Mouse (Mus musculus): ENCODE data around the gene Olfr1308.

GRCm38 (mm10) chr2:111990181-111990580, 25.4 kb upstream of the Olfr1308 start, which contains the start of gene Olfr1309:
- TF ChIP-seq CTCF (IDR thresholded peaks at IDR 0.05; ENCODE audit: low read depth) = no peak
- no peak for TF ChIP-seq EP300 (IDR thresholded peaks at IDR 0.05; ENCODE audit: low read depth)

Data from liver, postnatal 0 days (tissue).